Mouse (Mus musculus) MEL (cell line): ENCODE data around the gene Gm10197. TPM values are rescaled to one million over a fixed set of nuclear protein-coding genes. Genes with fewer than 3 reads are reported as not detected.

Source experiments
- DNase-seq: peaks from one replicate; pipeline ENCODE4 v3.0.0; 2011; ENCODE audit warnings: low read depth, low spot score
- H3K27ac ChIP-seq: 2 replicates; pipeline ENCODE4 v1.5.1; 2012; ENCODE audit warnings: low read depth, mild to moderate bottlenecking, control low read depth, low read length, moderate library complexity; ENCODE audit not compliant: control insufficient read depth
- H3K27me3 ChIP-seq, 2 experiments: fragments of 150-350 bp in 1 of 2; sonication (generic) in 1 of 2; 2 replicates each; pipeline ENCODE4 v1.6.1; 2012; ENCODE audit warnings: low read length in 2 of 2, mild to moderate bottlenecking in 2 of 2, improper control_type of control experiment in 1 of 2, moderate library complexity in 1 of 2; ENCODE audit not compliant: insufficient read depth in 2 of 2, control insufficient read depth in 1 of 2
- H3K36me3 ChIP-seq, 2 experiments: 2 replicates each; pipeline ENCODE4 v1.6.1; 2012 to 2014; ENCODE audit warnings: low read length in 2 of 2, improper control_type of control experiment in 1 of 2, inconsistent platforms in 1 of 2, mild to moderate bottlenecking in 1 of 2; ENCODE audit not compliant: insufficient read depth in 2 of 2, control insufficient read depth in 1 of 2
- H3K4me1 ChIP-seq, 2 experiments: fragments of 150-350 bp in 1 of 2; sonication (generic) in 1 of 2; 2 replicates each; pipeline ENCODE4 v1.6.1; 2012; ENCODE audit warnings: low read length in 2 of 2, improper control_type of control experiment in 1 of 2, mild to moderate bottlenecking in 1 of 2; ENCODE audit not compliant: insufficient read depth in 2 of 2, control insufficient read depth in 1 of 2
- H3K4me3 ChIP-seq, 2 experiments: fragments of 150-350 bp in 1 of 2; sonication (generic) in 1 of 2; 2 replicates each; pipeline ENCODE4 v1.5.1; 2012; ENCODE audit warnings: low read depth in 2 of 2, low read length in 2 of 2, mild to moderate bottlenecking in 2 of 2, moderate library complexity in 2 of 2, control low read depth in 1 of 2, improper control_type of control experiment in 1 of 2; ENCODE audit not compliant: control insufficient read depth in 1 of 2, insufficient read depth in 1 of 2
- H3K79me2 ChIP-seq: 2 replicates; pipeline ENCODE4 v1.6.1; 2012; ENCODE audit warnings: mild to moderate bottlenecking, low read length, moderate library complexity; ENCODE audit not compliant: control insufficient read depth, poor library complexity, insufficient read depth
- H3K9ac ChIP-seq: 2 replicates; pipeline ENCODE4 v1.6.1; 2012; ENCODE audit warnings: low read depth, mild to moderate bottlenecking, control low read depth, low read length, moderate library complexity; ENCODE audit not compliant: control insufficient read depth, poor library complexity, severe bottlenecking
- H3K9me3 ChIP-seq: fragments of 150-350 bp; sonication (generic); replicated peaks from 2 replicates; pipeline ENCODE4 v1.6.1; 2012; ENCODE audit warnings: mild to moderate bottlenecking, low read length, improper control_type of control experiment, moderate library complexity; ENCODE audit not compliant: insufficient read depth
- CHD1 ChIP-seq: IDR thresholded peaks from 2 replicates; pipeline ENCODE4 v1.6.1; 2012; ENCODE audit warnings: low read depth, mild to moderate bottlenecking, inconsistent platforms, low read length, improper control_type of control experiment
- CHD2 ChIP-seq: IDR thresholded peaks from 2 replicates; pipeline ENCODE4 v1.6.1; 2011; ENCODE audit warnings: low read length, improper control_type of control experiment
- CTCF ChIP-seq, 3 experiments: IDR thresholded peaks in 2 of 3; conservative IDR thresholded peaks in 1 of 3; 2 replicates each; pipeline ENCODE4 v1.5.1; 2011 to 2012; ENCODE audit warnings: low read length in 3 of 3, low read depth in 2 of 3, mild to moderate bottlenecking in 2 of 3, improper control_type of control experiment in 1 of 3, inconsistent platforms in 1 of 3, mixed read lengths in 1 of 3, moderate library complexity in 1 of 3; ENCODE audit not compliant: control insufficient read depth in 1 of 3, insufficient read depth in 1 of 3, poor library complexity in 1 of 3, severe bottlenecking in 1 of 3
- EP300 ChIP-seq, 2 experiments: IDR thresholded peaks; 2 replicates each; pipeline ENCODE4 v1.6.1; 2011; ENCODE audit warnings: improper control_type of control experiment in 2 of 2, low read length in 2 of 2, low read depth in 1 of 2, mild to moderate bottlenecking in 1 of 2
- ETS1 ChIP-seq: IDR thresholded peaks from 2 replicates; pipeline ENCODE4 v1.6.1; 2012; ENCODE audit warnings: low read depth, mild to moderate bottlenecking, inconsistent platforms, low read length, improper control_type of control experiment, moderate library complexity
- GABPA ChIP-seq: IDR thresholded peaks from 2 replicates; pipeline ENCODE4 v1.6.1; 2012; ENCODE audit warnings: low read depth, mild to moderate bottlenecking, inconsistent platforms, low read length, improper control_type of control experiment, moderate library complexity
- GATA1 ChIP-seq: IDR thresholded peaks from 2 replicates; pipeline ENCODE4 v1.6.1; 2011; ENCODE audit warnings: low read depth, low read length, improper control_type of control experiment
- JUND ChIP-seq: IDR thresholded peaks from 2 replicates; pipeline ENCODE4 v1.6.1; 2011; ENCODE audit warnings: low read depth, mild to moderate bottlenecking, improper control_type of control experiment, low read length
- MAFK ChIP-seq: IDR thresholded peaks from 2 replicates; pipeline ENCODE4 v1.6.1; 2011; ENCODE audit warnings: low read depth, mild to moderate bottlenecking, low read length, improper control_type of control experiment, borderline replicate concordance
- MAX ChIP-seq: IDR thresholded peaks from 2 replicates; pipeline ENCODE4 v1.6.1; 2011; ENCODE audit warnings: low read length, improper control_type of control experiment
- MEF2A ChIP-seq: IDR thresholded peaks from 2 replicates; pipeline ENCODE4 v1.6.1; 2014; ENCODE audit warnings: low read depth, mild to moderate bottlenecking, inconsistent platforms, low read length, improper control_type of control experiment; ENCODE audit not compliant: poor library complexity, insufficient replicate concordance, severe bottlenecking; ENCODE audit errors: extremely low read depth
- MYB ChIP-seq: IDR thresholded peaks from 2 replicates; pipeline ENCODE4 v1.6.1; 2011; ENCODE audit warnings: mild to moderate bottlenecking, low read depth, low read length, improper control_type of control experiment
- NRF1 ChIP-seq: IDR thresholded peaks from 2 replicates; pipeline ENCODE4 v1.6.1; 2014; ENCODE audit warnings: low read depth, mild to moderate bottlenecking, inconsistent platforms, low read length, improper control_type of control experiment, moderate library complexity; ENCODE audit not compliant: poor library complexity, insufficient read depth, severe bottlenecking
- POLR2A ChIP-seq, 2 experiments: IDR thresholded peaks; 2 replicates each; pipeline ENCODE4 v1.6.1; 2011 to 2012; ENCODE audit warnings: low read length in 2 of 2, mild to moderate bottlenecking in 2 of 2, control low read depth in 1 of 2, improper control_type of control experiment in 1 of 2, low read depth in 1 of 2, moderate library complexity in 1 of 2; ENCODE audit not compliant: control insufficient read depth in 1 of 2, insufficient read depth in 1 of 2, poor library complexity in 1 of 2
- SIN3A ChIP-seq: IDR thresholded peaks from 2 replicates; pipeline ENCODE4 v1.6.1; 2012; ENCODE audit warnings: low read length, improper control_type of control experiment, inconsistent platforms
- TAL1 ChIP-seq: IDR thresholded peaks from 2 replicates; pipeline ENCODE4 v1.6.1; 2012; ENCODE audit warnings: mild to moderate bottlenecking, inconsistent platforms, low read length, moderate library complexity, mixed read lengths
- TCF12 ChIP-seq: IDR thresholded peaks from 2 replicates; pipeline ENCODE4 v1.6.1; 2014; ENCODE audit warnings: low read depth, mild to moderate bottlenecking, inconsistent platforms, low read length, improper control_type of control experiment, moderate library complexity
- ZC3H11A ChIP-seq: IDR thresholded peaks from 2 replicates; pipeline ENCODE4 v1.6.1; 2012; ENCODE audit warnings: low read depth, mild to moderate bottlenecking, inconsistent platforms, low read length, improper control_type of control experiment
- ZKSCAN1 ChIP-seq: IDR thresholded peaks from 2 replicates; pipeline ENCODE4 v1.6.1; 2012; ENCODE audit warnings: low read depth, mild to moderate bottlenecking, inconsistent platforms, low read length, improper control_type of control experiment, moderate library complexity
- polyA plus RNA-seq, 2 experiments: library from polyadenylated mRNA; stranded (reverse) in 1 of 2; unstranded in 1 of 2; fragments of >175 nt in 1 of 2; fragments of >200 nt in 1 of 2; gene quantifications; 2 replicates each; pipeline versions ENCODE4 v1.2.1 to v1.2.4; 2012; ENCODE audit warnings: low replicate concordance in 2 of 2, low read depth in 1 of 2; ENCODE audit not compliant: insufficient read length in 2 of 2, insufficient read depth in 1 of 2, missing spikeins in 1 of 2
- total RNA-seq: library from RNA; depleted of rRNA; stranded (reverse); fragments of 300-350 nt; gene quantifications from 2 replicates; pipeline ENCODE4 v1.2.3, GENCODE M21; 2012

Gm10197 gene
- total and polyA plus RNA-seq, 3 experiments, result 5.4 to 53.0 TPM; not detected in 1

DNA sequence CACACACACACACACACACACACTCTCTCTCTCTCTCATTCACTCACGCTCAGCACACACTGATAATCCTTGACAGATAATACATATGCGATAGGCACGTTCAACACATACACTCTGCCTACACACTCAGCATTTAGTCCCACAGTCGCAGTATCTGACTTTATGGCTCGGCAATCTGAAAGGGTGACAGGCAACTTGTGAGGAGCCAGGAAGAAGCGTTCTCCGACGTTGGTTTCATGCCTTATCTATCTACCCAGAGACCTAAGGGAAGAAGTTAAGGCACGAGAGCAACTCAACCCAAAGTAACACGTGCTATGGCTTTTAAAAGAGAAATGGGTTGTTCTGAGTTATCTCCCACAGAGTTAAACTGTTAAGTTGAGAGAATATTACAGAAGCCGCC, 43.1 kb upstream of the Gm10197 start (continued):
- TF ChIP-seq SIN3A, result peak; percentile 95
- peak; percentile 63; the same call in 1 of the 2 replicates for TF ChIP-seq MYB

DNA sequence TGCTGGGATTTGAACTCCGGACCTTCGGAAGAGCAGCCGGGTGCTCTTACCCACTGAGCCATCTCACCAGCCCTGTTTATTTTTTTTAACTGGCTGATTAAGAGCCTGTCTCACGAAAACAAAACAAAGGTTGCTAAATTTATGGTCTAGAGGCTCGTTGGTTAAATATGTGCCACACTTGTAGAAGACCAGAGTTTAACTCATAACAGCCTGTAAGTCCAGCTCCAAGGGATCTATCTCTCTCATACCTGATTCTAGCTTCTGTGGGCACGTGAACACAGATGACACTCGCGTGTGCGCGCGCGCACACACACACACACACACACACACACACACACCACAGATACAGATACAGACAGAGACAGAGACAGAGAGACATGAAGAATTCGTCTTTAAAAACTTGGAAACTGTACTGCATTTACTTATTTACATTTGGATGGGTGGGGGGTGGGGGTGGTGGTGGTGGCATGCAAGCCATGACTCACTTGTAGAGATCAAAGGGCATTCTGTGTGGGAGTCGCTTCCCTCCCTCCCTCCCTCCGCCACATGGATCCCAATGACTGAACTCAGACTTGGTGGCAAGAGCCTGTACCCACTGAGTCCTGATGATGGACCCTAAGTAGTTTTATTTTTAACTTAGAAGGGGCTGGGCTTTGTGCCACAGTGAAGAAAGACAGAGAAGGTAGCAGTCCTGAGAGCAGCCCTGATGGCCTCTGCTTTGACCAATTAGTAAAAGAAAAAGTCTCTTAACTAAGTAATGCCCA, 42.2 kb upstream of the Gm10197 start:
- Histone ChIP-seq H3K9ac (peak overlapping the region; percentile 49), H3K27ac (peak overlapping the region; percentile 90), H3K27me3 (no peaks in the 10 kb centered on the region), H3K79me2 (no peaks in the 10 kb centered on the region), H3K36me3 (peaks cover 0 to 30% of the 10 kb centered on the region in 2 experiments; a peak in 2 of 4 replicates), H3K4me1 (peaks cover 4 to 38% of the 10 kb centered on the region in 2 experiments), H3K4me3 (no peak overlapping the region), H3K9me3 (no peaks in the 10 kb centered on the region)
- DNase-seq, result no peak
- TF ChIP-seq ZC3H11A, result no peak
- no peak for TF ChIP-seq GATA1
- TF ChIP-seq GABPA, result no peak
- no peak for TF ChIP-seq JUND
- no peak for TF ChIP-seq ETS1
- no peak for TF ChIP-seq MEF2A
- TF ChIP-seq POLR2A (IDR thresholded peaks at IDR 0.05; ENCODE audit: control insufficient read depth in 1 of 2, insufficient read depth in 1 of 2, low read depth in 1 of 2, low read length in 2 of 2, poor library complexity in 1 of 2), result no peak
- TF ChIP-seq NRF1, result no peak
- no peak; the same call in 1 of the 2 replicates for TF ChIP-seq CHD1
- TF ChIP-seq EP300 (IDR thresholded peaks at IDR 0.05; ENCODE audit: low read depth in 1 of 2, low read length in 2 of 2), result no peak
- no peak for TF ChIP-seq MYB
- no peak for TF ChIP-seq MAX
- TF ChIP-seq ZKSCAN1, result no peak
- no peak for TF ChIP-seq TAL1
- TF ChIP-seq CHD2, result no peak
- no peak for TF ChIP-seq SIN3A
- TF ChIP-seq CTCF (IDR thresholded peaks at IDR 0.05 in 2 of 3, conservative IDR thresholded peaks at IDR 0.05 in 1 of 3; ENCODE audit: control insufficient read depth in 1 of 3, insufficient read depth in 1 of 3, low read depth in 2 of 3, low read length in 3 of 3, poor library complexity in 1 of 3, severe bottlenecking in 1 of 3), result no peak
- no peak for TF ChIP-seq MAFK
- no peak for TF ChIP-seq TCF12
